Mouse (Mus musculus) CH12.LX (cell line): ENCODE data around the gene Dhx8.

Source experiments
- NELFE ChIP-seq: IDR thresholded peaks from 2 replicates; pipeline ENCODE4 v1.6.1; 2011; ENCODE audit warnings: low read depth, low read length, improper control_type of control experiment
- SIN3A ChIP-seq: IDR thresholded peaks from 2 replicates; pipeline ENCODE4 v1.6.1; 2012; ENCODE audit warnings: low read length, improper control_type of control experiment, inconsistent platforms

GRCm38 (mm10) chr11:101689701-101690113 lies 43.0 kb upstream of the Dhx8 start:
- TF ChIP-seq NELFE, result no peak
- TF ChIP-seq SIN3A, result no peak
